Mouse (Mus musculus) forebrain, embryonic 11.5 days (tissue): ENCODE data around the gene Kif26a. TPM values are rescaled to one million over a fixed set of nuclear protein-coding genes. Genes with fewer than 3 reads are reported as not detected.
A peak's percentile ranks its signal among the peaks of the same experiment; 100 is the strongest.

Experiments
- ATAC-seq: fragments of 200-750 bp; cut with Nextera tagmentation; replicated peaks from 2 replicates; pipeline ENCODE4 v1.8.0; 2017; ENCODE audit warnings: moderate TSS enrichment; ENCODE audit not compliant: low FRiP score
- DNase-seq: peaks from one replicate; pipeline ENCODE4 v3.0.0-alpha.2; 2017; ENCODE audit warnings: low spot score
- H3K27ac ChIP-seq: fragments of 300-500 bp; sonication (generic); 2 replicates; pipeline ENCODE4 v1.5.1; 2014; ENCODE audit warnings: low read depth, low read length
- H3K27me3 ChIP-seq: fragments of 300-500 bp; sonication (generic); 2 replicates; pipeline ENCODE4 v1.6.1; 2014; ENCODE audit warnings: mild to moderate bottlenecking, low read length, mixed read lengths; ENCODE audit not compliant: control insufficient read depth, insufficient read depth
- H3K36me3 ChIP-seq: fragments of 300-500 bp; sonication (generic); 2 replicates; pipeline ENCODE4 v1.6.1; 2014; ENCODE audit warnings: mild to moderate bottlenecking, low read length, moderate library complexity, mixed read lengths; ENCODE audit not compliant: control insufficient read depth, insufficient read depth
- H3K4me1 ChIP-seq: fragments of 300-500 bp; sonication (generic); replicated peaks from 2 replicates; pipeline ENCODE4 v1.6.1; 2014; ENCODE audit warnings: low read length, mixed read lengths; ENCODE audit not compliant: control insufficient read depth, insufficient read depth
- H3K4me2 ChIP-seq: fragments of 300-500 bp; sonication (generic); 2 replicates; pipeline ENCODE4 v1.6.1; 2014; ENCODE audit warnings: low read depth, mild to moderate bottlenecking, low read length, moderate library complexity, mixed read lengths; ENCODE audit not compliant: severe bottlenecking
- H3K4me3 ChIP-seq: fragments of 300-500 bp; sonication (generic); 2 replicates; pipeline ENCODE4 v1.5.1; 2014; ENCODE audit warnings: low read depth, low read length
- H3K9ac ChIP-seq: fragments of 300-500 bp; sonication (generic); 2 replicates; pipeline ENCODE4 v1.6.1; 2014; ENCODE audit warnings: low read length
- H3K9me3 ChIP-seq: fragments of 300-500 bp; sonication (generic); 2 replicates; pipeline ENCODE4 v1.6.1; 2016; ENCODE audit warnings: low read length, mixed read lengths; ENCODE audit not compliant: control insufficient read depth
- WGBS: fragments of 180-500 bp; shearing (Covaris S2); extraction: QIAGEN DNeasy Blood & Tissue Kit; methylation state at CpG from one replicate; pipeline ENCODE4 v1.1.7; 2014; 5-methylcytosine and 5-hydroxymethylcytosine counted together
- polyA plus RNA-seq: library from polyadenylated mRNA; unstranded; fragments of >200 nt; fragmentation: Nextera tagmentation; extraction: Ambion mirVana; gene quantifications from 2 replicates; pipeline ENCODE4 v1.2.1, GENCODE M21; 2014

Gene Kif26a
- 6.4 and 7.1 TPM in 2 replicates for polyA plus RNA-seq

DNA sequence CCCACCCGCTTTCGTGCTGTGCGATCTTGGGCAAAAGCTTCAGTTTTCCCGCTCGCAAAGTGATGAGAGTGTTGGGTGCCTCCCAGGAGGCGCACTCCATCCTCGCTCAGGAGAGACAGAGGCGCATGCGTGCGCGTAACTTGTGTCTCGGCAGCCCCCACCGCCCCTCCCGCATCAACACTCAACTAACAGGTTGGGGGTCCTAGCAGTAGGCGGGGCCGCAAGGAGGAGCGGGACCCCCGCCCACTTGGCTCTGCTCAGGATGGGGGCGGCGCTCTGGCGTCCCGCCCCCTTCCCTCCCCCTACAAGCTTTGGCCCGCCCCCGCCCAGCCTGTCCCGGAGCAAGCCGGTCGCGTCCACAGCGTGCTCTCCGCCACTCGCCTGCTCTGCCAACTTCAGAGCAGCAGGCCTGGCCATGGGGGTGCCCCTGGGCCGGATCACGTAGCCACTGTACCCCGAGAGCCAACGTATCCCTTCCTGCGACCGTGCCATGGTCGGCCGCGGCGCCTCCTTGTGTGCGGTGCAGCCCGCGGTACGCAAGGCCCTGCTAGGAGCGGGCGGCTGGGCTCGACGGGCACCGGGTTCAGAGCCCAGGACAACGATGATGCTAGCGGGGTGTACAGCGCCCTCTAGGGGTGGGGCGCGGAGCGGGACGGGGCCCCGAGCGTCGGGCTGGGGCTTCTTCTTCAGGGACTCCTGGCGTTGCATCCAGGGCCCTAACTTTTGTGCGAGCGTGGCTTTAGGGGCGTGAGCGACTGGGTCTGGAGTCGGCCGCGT, at the start of gene Kif26a:
Kif26a (plus strand) TSS at position 334 of the 777 bp plus-strand sequence.
- H3K4me3 ChIP-seq = peak within 1 kb of the TSS; percentile 61

DNA sequence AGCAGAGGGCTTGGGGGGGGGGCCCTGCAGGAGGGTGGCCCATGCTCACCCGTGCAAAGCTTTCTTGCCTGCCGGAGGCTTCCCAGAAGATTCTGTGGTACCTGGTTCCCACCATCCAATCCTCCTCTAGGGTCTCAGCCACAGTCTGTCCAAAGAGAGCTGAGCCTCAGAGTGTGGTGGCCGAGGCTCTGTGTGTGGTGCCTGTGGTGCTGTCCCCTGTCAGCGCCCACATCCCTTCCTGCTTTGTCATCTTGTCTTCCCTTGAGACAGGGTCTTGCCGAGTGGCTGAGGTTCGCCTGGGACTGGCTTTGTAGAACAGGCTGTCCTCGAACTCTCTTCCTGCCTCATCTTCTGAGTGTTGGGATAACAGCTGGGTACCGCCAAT, 49.3 kb upstream of the Kif26a start:
- no peak overlapping the region for H3K27ac ChIP-seq
- H3K36me3 ChIP-seq = no peaks in the 10 kb centered on the region
- DNase-seq = no peak
- ATAC-seq = no peak
- no peak overlapping the region for H3K9ac ChIP-seq
- H3K4me2 ChIP-seq = no peak overlapping the region
- H3K27me3 ChIP-seq = no peaks in the 10 kb centered on the region
- no peaks in the 10 kb centered on the region for H3K9me3 ChIP-seq
- 81% methylated on average over 8 of the region's 8 CpGs for WGBS
- no peak overlapping the region for H3K4me3 ChIP-seq
- no peaks in the 10 kb centered on the region for H3K4me1 ChIP-seq

More for the DNA sequence above, at the start of gene Kif26a:
- Histone ChIP-seq H3K9me3 (no peaks in the 10 kb centered on the region), H3K4me1 (peaks cover 37% of the 10 kb centered on the region), H3K27me3 (peaks cover 37% of the 10 kb centered on the region), H3K27ac (peak within 1 kb of the TSS; percentile 50), H3K36me3 (no peaks in the 10 kb centered on the region; the same call in 1 of the 2 replicates), H3K9ac (peak within 1 kb of the TSS; percentile 81), H3K4me2 (peak within 1 kb of the TSS; percentile 95)
- under 1% methylated on average over 65 of the region's 68 CpGs for WGBS
- ATAC-seq (peak; percentile 81), DNase-seq (peak; percentile 93)

DNA sequence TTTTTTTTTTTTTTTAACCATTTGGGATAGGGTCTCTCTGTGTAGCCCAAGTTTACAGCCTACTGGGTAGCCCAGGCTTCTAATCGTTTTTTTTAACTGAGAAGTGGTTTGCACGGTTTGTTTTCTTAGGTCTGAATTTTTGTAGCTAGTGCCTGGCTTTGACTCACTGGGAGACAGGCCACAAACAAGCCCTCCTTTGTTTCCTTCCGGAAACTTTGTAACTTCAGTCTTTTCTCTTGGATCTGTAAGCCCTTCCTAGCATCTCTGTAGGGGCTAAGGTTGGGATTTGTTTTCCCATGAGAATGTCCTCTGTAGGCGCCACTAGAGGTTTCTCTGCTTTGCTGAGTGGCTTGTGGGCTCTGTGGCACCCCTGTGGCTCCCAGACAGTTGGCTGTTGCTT, 45.9 kb upstream of the Kif26a start:
- peak; percentile 41 for DNase-seq
- H3K4me1 ChIP-seq = no peaks in the 10 kb centered on the region
- WGBS = 64% methylated on average over 4 of the region's 4 CpGs
- H3K9ac ChIP-seq = no peak overlapping the region
- no peaks in the 10 kb centered on the region for H3K27me3 ChIP-seq
- no peaks in the 10 kb centered on the region for H3K36me3 ChIP-seq
- H3K27ac ChIP-seq = no peak overlapping the region
- no peaks in the 10 kb centered on the region for H3K9me3 ChIP-seq
- no peak overlapping the region for H3K4me2 ChIP-seq
- ATAC-seq = no peak
- H3K4me3 ChIP-seq = no peak overlapping the region

DNA sequence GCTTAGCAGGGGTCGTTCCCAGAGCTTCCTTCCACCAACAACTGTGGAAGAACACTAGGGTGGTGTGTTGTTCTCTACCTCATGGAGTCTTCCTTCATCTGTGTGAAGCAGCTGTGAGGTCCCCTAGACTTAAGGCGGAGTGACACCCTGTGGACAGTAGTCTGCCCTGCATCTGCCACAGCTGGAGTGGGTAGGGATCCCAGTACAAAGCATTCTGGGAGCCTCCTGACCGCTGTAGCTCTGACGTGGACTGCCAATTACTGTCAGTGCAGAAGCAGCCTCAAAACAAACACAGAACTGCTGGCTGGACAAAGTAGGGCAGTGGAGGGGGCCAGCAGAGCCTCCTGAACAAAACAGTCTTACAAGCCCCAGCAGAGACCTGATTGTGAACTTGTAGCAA, 45.0 kb upstream of the Kif26a start:
- WGBS = 60% methylated on average over 4 of the region's 4 CpGs
- H3K27me3 ChIP-seq = no peaks in the 10 kb centered on the region
- H3K9me3 ChIP-seq = no peaks in the 10 kb centered on the region
- DNase-seq (no peak), ATAC-seq (no peak)
- H3K9ac ChIP-seq = no peak overlapping the region
- no peak overlapping the region for H3K4me2 ChIP-seq
- no peak overlapping the region for H3K4me3 ChIP-seq
- H3K27ac ChIP-seq = no peak overlapping the region
- no peaks in the 10 kb centered on the region for H3K36me3 ChIP-seq
- H3K4me1 ChIP-seq = no peaks in the 10 kb centered on the region

DNA sequence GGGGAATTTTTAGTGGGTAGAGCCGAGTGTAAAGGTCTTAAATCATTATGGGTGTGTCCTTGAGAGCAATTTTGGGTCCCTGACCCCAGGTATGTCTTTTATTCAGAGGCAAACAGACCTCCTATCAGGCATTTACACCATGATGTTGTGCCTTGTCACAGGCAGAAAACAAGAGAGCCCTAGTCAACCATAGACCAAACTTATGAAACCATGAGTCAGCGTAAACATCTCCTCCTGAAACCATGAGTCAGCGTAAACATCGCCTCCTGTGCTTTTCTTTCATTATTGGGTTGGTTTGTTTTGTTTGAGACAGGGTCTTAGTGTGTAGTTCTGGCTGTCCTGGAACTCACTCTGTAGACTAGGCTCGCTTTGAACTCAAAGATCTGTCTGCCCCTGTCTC, 42.8 kb upstream of the Kif26a start:
- Histone ChIP-seq H3K9ac (no peak overlapping the region), H3K9me3 (no peaks in the 10 kb centered on the region), H3K4me2 (no peak overlapping the region), H3K4me1 (peaks cover 2% of the 10 kb centered on the region; the same call in 1 of the 2 replicates), H3K36me3 (no peaks in the 10 kb centered on the region), H3K4me3 (no peak overlapping the region), H3K27ac (no peak overlapping the region), H3K27me3 (no peaks in the 10 kb centered on the region)
- DNase-seq (no peak), ATAC-seq (no peak)
- WGBS = 90% methylated on average over 5 of the region's 5 CpGs

DNA sequence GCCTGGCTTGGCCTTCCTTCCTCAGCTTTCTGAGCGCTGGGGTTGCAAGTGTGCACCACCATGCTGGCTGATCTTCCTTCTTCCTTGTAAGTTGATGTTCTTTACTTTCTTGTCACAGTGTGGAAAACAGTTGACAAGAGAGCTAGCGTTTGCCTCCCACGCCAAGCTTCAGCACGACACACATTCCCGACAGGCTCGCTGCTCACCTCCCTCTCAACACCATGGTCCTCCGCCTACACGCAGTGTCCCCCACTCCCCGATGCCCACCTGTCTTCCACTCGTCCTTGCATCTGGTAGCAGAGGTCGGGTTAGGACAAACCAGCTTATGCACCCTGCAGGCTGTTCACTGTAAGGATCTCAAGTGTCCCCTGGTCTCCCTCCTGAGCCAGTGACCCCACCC, 41.1 kb upstream of the Kif26a start:
- no peak overlapping the region for H3K9ac ChIP-seq
- H3K4me3 ChIP-seq = no peak overlapping the region
- ATAC-seq (no peak), DNase-seq (no peak)
- WGBS = 88% methylated on average over 11 of the region's 11 CpGs
- H3K27ac ChIP-seq = no peak overlapping the region
- no peaks in the 10 kb centered on the region for H3K36me3 ChIP-seq
- no peaks in the 10 kb centered on the region for H3K27me3 ChIP-seq
- H3K4me2 ChIP-seq = no peak overlapping the region
- H3K9me3 ChIP-seq = no peaks in the 10 kb centered on the region
- H3K4me1 ChIP-seq = peaks cover 2% of the 10 kb centered on the region; the same call in 1 of the 2 replicates

DNA sequence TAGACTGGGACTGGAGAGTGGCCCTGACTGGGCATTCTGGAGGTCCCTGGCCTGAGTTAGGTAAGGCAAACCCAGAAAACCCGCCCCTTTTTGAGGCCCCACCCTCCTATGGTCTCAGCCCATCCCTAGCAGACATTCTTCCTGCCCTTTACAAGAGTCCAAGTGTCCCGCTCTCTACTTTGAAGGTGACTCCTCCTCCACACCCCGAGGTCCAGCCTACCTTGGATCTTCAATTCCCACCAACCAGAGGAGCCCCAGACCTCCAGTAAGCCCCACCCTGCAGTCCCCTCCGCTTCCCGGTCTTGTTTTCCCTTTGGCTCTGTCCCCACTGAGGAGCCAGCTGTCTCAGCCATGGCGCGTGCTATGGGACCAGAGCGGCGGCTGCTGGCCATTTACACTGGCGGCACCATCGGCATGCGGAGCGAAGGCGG, 39.5 kb upstream of the Kif26a start, which contains the start of gene Aspg:
Aspg (plus strand) TSS at position 139 of the 431 bp plus-strand sequence.
- H3K27ac ChIP-seq = no peak within 1 kb of the TSS
- peak; percentile 67 for DNase-seq
- H3K9me3 ChIP-seq = no peaks in the 10 kb centered on the region
- peaks cover 2% of the 10 kb centered on the region; the same call in 1 of the 2 replicates for H3K4me1 ChIP-seq
- no peaks in the 10 kb centered on the region for H3K36me3 ChIP-seq
- peak within 1 kb of the TSS; percentile 37 for H3K4me2 ChIP-seq
- H3K9ac ChIP-seq = peak within 1 kb of the TSS; percentile 35; the same call in 1 of the 2 replicates
- under 1% methylated on average over 14 of the region's 14 CpGs for WGBS
- H3K27me3 ChIP-seq = no peaks in the 10 kb centered on the region
- H3K4me3 ChIP-seq = no peak within 1 kb of the TSS
- peak; percentile 39 for ATAC-seq

DNA sequence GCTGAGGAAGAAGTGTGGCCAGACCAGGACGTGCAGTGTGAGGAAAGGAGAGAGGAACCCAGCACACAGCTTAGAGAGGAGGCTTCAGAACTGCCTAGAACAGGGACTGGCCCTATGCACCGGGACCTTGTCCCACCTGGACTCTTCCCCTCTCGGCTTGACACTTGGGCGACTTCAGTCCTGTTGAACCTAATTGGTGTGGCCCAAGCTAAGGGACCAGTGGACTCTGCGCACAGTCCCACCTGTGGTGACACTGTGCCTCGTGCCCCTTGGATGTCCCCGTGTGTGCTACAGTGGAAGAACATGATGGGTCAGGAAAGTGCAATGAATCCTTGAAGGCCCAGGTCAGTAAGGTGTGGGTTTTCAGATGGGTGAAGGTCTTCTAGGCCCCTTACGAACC, 38.3 kb upstream of the Kif26a start:
- DNase-seq (no peak), ATAC-seq (no peak)
- H3K36me3 ChIP-seq = no peaks in the 10 kb centered on the region
- peaks cover 3% of the 10 kb centered on the region for H3K4me1 ChIP-seq
- WGBS = 87% methylated on average over 8 of the region's 8 CpGs
- H3K4me2 ChIP-seq = no peak overlapping the region
- H3K27me3 ChIP-seq = no peaks in the 10 kb centered on the region
- H3K9me3 ChIP-seq = no peaks in the 10 kb centered on the region
- no peak overlapping the region for H3K9ac ChIP-seq
- H3K27ac ChIP-seq = no peak overlapping the region
- no peak overlapping the region for H3K4me3 ChIP-seq
